ENCODE assay signal across 9 mouse cellular contexts in the genomic region with DNA sequence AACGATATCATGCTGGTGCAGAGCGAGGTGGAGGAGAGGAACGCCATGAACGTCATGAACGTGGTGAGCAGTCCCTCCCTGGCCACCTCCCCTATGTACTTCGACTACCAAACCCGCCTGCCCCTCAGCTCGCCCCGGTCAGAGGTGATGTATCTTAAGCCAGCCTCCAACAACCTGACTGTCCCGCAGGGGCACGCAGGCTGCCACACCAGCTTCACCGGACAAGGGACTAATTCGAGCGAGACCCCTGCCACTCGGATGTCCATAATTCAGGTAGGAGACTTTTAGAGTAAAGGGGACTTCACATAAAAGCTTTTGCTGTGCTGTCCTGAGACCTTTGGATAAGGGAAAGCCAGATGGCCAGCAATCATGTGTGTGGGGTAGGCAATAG. TPM values are rescaled to one million over a fixed set of nuclear protein-coding genes. Genes with fewer than 3 reads are reported as not detected.
DNase-seq lines count a peak whose midpoint lies in the region; ATAC-seq and TF ChIP-seq lines count a peak whose summit lies in the region.
"Had no signal": no experiment of that assay in that cellular context is flagged by ENCODE, and none has a peak within 500 bp of the region (broad histone marks: within the 10 kb centered on the region; RNA-seq: fewer than 3 reads in every experiment).

No protein-coding gene starts in this region.

- H3K9me3 ChIP-seq in heart, embryonic 14.5 days (ENCODE audit: control insufficient read depth, low read length), result no peaks in the 10 kb centered on the region
- no peaks in the 10 kb centered on the region for H3K9me3 ChIP-seq in neural tube, embryonic 15.5 days (replicated peaks)

- peak overlapping the region; percentile 10; the same call in 1 of the 2 replicates for H3K9ac ChIP-seq in heart, embryonic 14.5 days (ENCODE audit: low read length)
- H3K9ac ChIP-seq in neural tube, embryonic 15.5 days (replicated peaks), result peak overlapping the region; percentile 69

- no peak for ATAC-seq in heart, embryonic 14.5 days (ENCODE audit: insufficient number of reproducible peaks, insufficient read depth, low FRiP score, low read depth)
- no peak for ATAC-seq in neural tube, embryonic 15.5 days (ENCODE audit: low FRiP score)
- no peak for ATAC-seq in monocyte, adult 5-6 weeks (replicated peaks; ENCODE audit: insufficient number of reproducible peaks, low FRiP score, low TSS enrichment, poor library complexity, severe bottlenecking)

- 4% methylated on average over 15 of the region's 15 CpGs for WGBS in heart, embryonic 14.5 days
- WGBS in neural tube, embryonic 15.5 days, result under 1% methylated on average over 15 of the region's 15 CpGs

- peaks cover 39% of the 10 kb centered on the region for H3K27me3 ChIP-seq in heart, embryonic 14.5 days (ENCODE audit: control insufficient read depth, insufficient read depth, low read length)
- H3K27me3 ChIP-seq in neural tube, embryonic 15.5 days (replicated peaks), result no peaks in the 10 kb centered on the region

- peak overlapping the region; percentile 64 for H3K4me3 ChIP-seq in left cerebral cortex, adult 2 months
- H3K4me3 ChIP-seq in heart, embryonic 14.5 days (ENCODE audit: control insufficient read depth in 1 of 2, insufficient read depth in 1 of 2, low read depth in 1 of 2, low read length in 2 of 2), result peak overlapping the region; percentile 63 to 76
- H3K4me3 ChIP-seq in neural tube, embryonic 15.5 days (replicated peaks), result peak overlapping the region; percentile 68

- peak overlapping the region; percentile 99 for H3K4me2 ChIP-seq in heart, embryonic 14.5 days (ENCODE audit: low read length)
- H3K4me2 ChIP-seq in neural tube, embryonic 15.5 days, result peak overlapping the region; percentile 81

- H3K27ac ChIP-seq in left cerebral cortex, adult 2 months, result peak overlapping the region; percentile 70
- H3K27ac ChIP-seq in heart, embryonic 14.5 days (replicated peaks in 1 of 2; ENCODE audit: control insufficient read depth in 1 of 2, insufficient read depth in 1 of 2, low read depth in 2 of 2, low read length in 2 of 2), result no peak overlapping the region
- no peak overlapping the region for H3K27ac ChIP-seq in neural tube, embryonic 15.5 days (replicated peaks)

- peaks cover 13 to 34% of the 10 kb centered on the region in 2 experiments; a peak in 3 of 4 replicates for H3K4me1 ChIP-seq in heart, embryonic 14.5 days (ENCODE audit: control insufficient read depth in 2 of 2, insufficient read depth in 2 of 2, low read length in 2 of 2)
- peaks cover 13% of the 10 kb centered on the region for H3K4me1 ChIP-seq in neural tube, embryonic 15.5 days

- no peak for TF ChIP-seq CTCF in left cerebral cortex, adult 2 months (IDR thresholded peaks at IDR 0.05)

- intact Hi-C loops in left cerebral cortex, adult 2 months (cut with DNase I), result loop anchor here (5.0 to 10.0 kb wide), 2 partner anchors 94 to 1856 kb away; no protein-coding TSS in a partner anchor
- intact Hi-C loops in left cerebral cortex, postnatal 36 days (cut with DNase I), result no loop called here

- DNase-seq in left cerebral cortex, adult 2 months (ENCODE audit: extremely low spot score in 1 of 2, low spot score in 2 of 2), result no peak
- DNase-seq in left cerebral cortex, postnatal 36 days (ENCODE audit: low spot score in 2 of 2), result no peak
- DNase-seq in kidney, postnatal 14 days, result peak; percentile 5
- no peak for DNase-seq in layer of hippocampus, adult 9-10 months (ENCODE audit: low spot score)
- no peak for DNase-seq in urinary bladder, postnatal 10 days (ENCODE audit: low spot score)

- H3K36me3 ChIP-seq in heart, embryonic 14.5 days (ENCODE audit: control insufficient read depth, insufficient read depth, low read length), result no peaks in the 10 kb centered on the region
- no peaks in the 10 kb centered on the region for H3K36me3 ChIP-seq in neural tube, embryonic 15.5 days

RNA-seq across cellular contexts. Expression of a gene that starts 5.0 kb away (rescaled TPM):
- total RNA-seq in left cerebral cortex, adult 2 months (2021), result 10 to 100 TPM; 31.9 to 36.2 TPM
- total RNA-seq in left cerebral cortex, postnatal 36 days (2021), result 10 to 100 TPM; 30.3 to 39.0 TPM
- polyA plus RNA-seq in heart, embryonic 14.5 days (2014; fragmentation: Nextera tagmentation; extraction: Ambion mirVana), result 3.5 TPM in 2 replicates
- 28.6 and 32.8 TPM in 2 replicates for polyA plus RNA-seq in neural tube, embryonic 15.5 days (2015; fragmentation: Nextera tagmentation; extraction: Ambion mirVana)
- under 0.01 TPM in 1 of 3 replicates, not detected in the others for total RNA-seq in monocyte, adult 5-6 weeks (2017)
- total RNA-seq: neutrophil, adult 5-6 weeks had no signal

Comparison
In these comparisons a context has a peak if more than half of its experiments do, and no peak if none do; other contexts are left out.
1. RNA of a gene that starts 5.0 kb away (total RNA-seq): 30.3 to 39.0 TPM in left cerebral cortex, postnatal 36 days and 31.9 to 36.2 TPM in left cerebral cortex, adult 2 months; under 0.01 TPM in monocyte, adult 5-6 weeks; every median in the first group is over 10 times any median in the second.
2. Peak in every context shown above with its lines, with median percentiles within 50 percentile points of each other: H3K4me3 ChIP-seq.